Mouse (Mus musculus) ES-E14 (cell line): Measurements from ENCODE around the gene Rprd1b. TPM values are rescaled to one million over a fixed set of nuclear protein-coding genes. Genes with fewer than 3 reads are reported as not detected.

Source experiments
- DNase-seq: peaks from one replicate; pipeline ENCODE4 v3.0.0-alpha.2; 2013; ENCODE audit warnings: low read depth, low spot score
- H3K27ac ChIP-seq: 2 replicates; pipeline ENCODE4 v1.5.1; 2012; ENCODE audit warnings: low read depth, mild to moderate bottlenecking, low read length, moderate library complexity, mixed read lengths; ENCODE audit not compliant: poor library complexity, insufficient read depth, severe bottlenecking
- H3K36me3 ChIP-seq: 2 replicates; pipeline ENCODE4 v1.6.1; 2012; ENCODE audit warnings: mild to moderate bottlenecking, low read length, moderate library complexity, mixed read lengths; ENCODE audit not compliant: control insufficient read depth, poor library complexity, insufficient read depth, severe bottlenecking
- H3K4me1 ChIP-seq, 2 experiments: fragments of 150-350 bp in 1 of 2; sonication (generic) in 1 of 2; 2 replicates each; pipeline ENCODE4 v1.6.1; 2012; ENCODE audit warnings: low read length in 2 of 2, mild to moderate bottlenecking in 1 of 2, mixed read lengths in 1 of 2; ENCODE audit not compliant: control insufficient read depth in 2 of 2, insufficient read depth in 2 of 2, poor library complexity in 1 of 2
- H3K4me3 ChIP-seq, 2 experiments: fragments of 150-350 bp in 1 of 2; sonication (generic) in 1 of 2; 2 replicates each; pipeline ENCODE4 v1.5.1; 2012; ENCODE audit warnings: low read length in 2 of 2, low read depth in 1 of 2, mild to moderate bottlenecking in 1 of 2, mixed read lengths in 1 of 2; ENCODE audit not compliant: insufficient read depth in 1 of 2, poor library complexity in 1 of 2, severe bottlenecking in 1 of 2
- H3K9ac ChIP-seq: 2 replicates; pipeline ENCODE4 v1.6.1; 2012; ENCODE audit warnings: low read depth, mild to moderate bottlenecking, low read length, mixed read lengths; ENCODE audit not compliant: poor library complexity, insufficient read depth, severe bottlenecking
- H3K9me3 ChIP-seq: fragments of 150-350 bp; sonication (generic); 2 replicates; pipeline ENCODE4 v1.6.1; 2012; ENCODE audit warnings: low read depth, mild to moderate bottlenecking, low read length; ENCODE audit not compliant: control insufficient read depth, insufficient read depth
- CHD2 ChIP-seq: IDR thresholded peaks from 2 replicates; pipeline ENCODE4 v1.6.1; 2014; ENCODE audit warnings: mild to moderate bottlenecking, low read depth, low read length, inconsistent platforms
- HCFC1 ChIP-seq: IDR thresholded peaks from 2 replicates; pipeline ENCODE4 v1.6.1; 2012; ENCODE audit warnings: low read length, inconsistent platforms, borderline replicate concordance; ENCODE audit not compliant: insufficient read depth
- MAFK ChIP-seq: IDR thresholded peaks from 2 replicates; pipeline ENCODE4 v1.6.1; 2014; ENCODE audit warnings: mild to moderate bottlenecking, low read depth, low read length, inconsistent platforms; ENCODE audit not compliant: insufficient read depth
- ZC3H11A ChIP-seq: IDR thresholded peaks from 2 replicates; pipeline ENCODE4 v1.6.1; 2012; ENCODE audit warnings: low read depth, mild to moderate bottlenecking, inconsistent platforms, low read length, borderline replicate concordance
- ZNF384 ChIP-seq: IDR thresholded peaks from 2 replicates; pipeline ENCODE4 v1.6.1; 2012; ENCODE audit warnings: low read depth, low read length, inconsistent platforms
- in situ Hi-C, 2 experiments: fragments of 600-800 bp; cut with MboI; formaldehyde crosslinking; loops; one replicate each; pipeline ENCODE4 v1.15.1; 2025; ENCODE audit warnings: low sequenced_read_pairs in 2 of 2, inconsistent platforms in 1 of 2; ENCODE audit not compliant: unreplicated experiment in 2 of 2
- total RNA-seq: library from RNA; depleted of rRNA; stranded (reverse); fragments of 300-350 nt; gene quantifications from 2 replicates; pipeline ENCODE4 v1.2.3, GENCODE M21; 2012

Gene Rprd1b
- total RNA-seq, 1 experiment, result 13.1 TPM

GRCm38 (mm10) chr2:158139628-158140027 lies 111.3 kb downstream of the Rprd1b start:
- TF ChIP-seq CHD2, result no peak
- no peak for TF ChIP-seq MAFK
- no peak for TF ChIP-seq ZC3H11A
- TF ChIP-seq ZNF384, result no peak
- DNase-seq, result no peak
- H3K9me3 ChIP-seq, result no peaks in the 10 kb centered on the region
- no peak overlapping the region for H3K9ac ChIP-seq
- no peak overlapping the region for H3K4me3 ChIP-seq
- no peaks in the 10 kb centered on the region for H3K4me1 ChIP-seq
- no peak overlapping the region for H3K27ac ChIP-seq
- in situ Hi-C loops, result no loop called here
- H3K36me3 ChIP-seq, result no peaks in the 10 kb centered on the region

- in situ Hi-C loops, result no loop called here
- TF ChIP-seq CHD2 (no peak), ZC3H11A (no peak)
- Histone ChIP-seq H3K4me1 (0 out of 4 replicates have a peak, but pooled peaks cover 0 to under 1% of the 10 kb centered on the region in 2 experiments), H3K9me3 (no peaks in the 10 kb centered on the region), H3K9ac (no peak overlapping the region), H3K27ac (no peak overlapping the region), H3K36me3 (no peaks in the 10 kb centered on the region), H3K4me3 (no peak overlapping the region)
- no peak for DNase-seq
Measured at GRCm38 (mm10) chr2:158140664-158141063, 112.4 kb downstream of the Rprd1b start.

GRCm38 (mm10) chr2:158141271-158141670 lies 113.0 kb downstream of the Rprd1b start:
- H3K36me3 ChIP-seq, result no peaks in the 10 kb centered on the region
- no peak overlapping the region for H3K4me3 ChIP-seq
- no peak for DNase-seq
- TF ChIP-seq HCFC1 (no peak), MAFK (no peak), CHD2 (no peak), ZNF384 (no peak), ZC3H11A (no peak)
- H3K9me3 ChIP-seq, result no peaks in the 10 kb centered on the region
- H3K9ac ChIP-seq, result no peak overlapping the region
- H3K27ac ChIP-seq, result no peak overlapping the region
- H3K4me1 ChIP-seq, result peaks cover 0 to 3% of the 10 kb centered on the region in 2 experiments; a peak in 1 of 4 replicates
- in situ Hi-C loops, result no loop called here

GRCm38 (mm10) chr2:158141690-158142440 lies 113.6 kb downstream of the Rprd1b start:
- no peaks in the 10 kb centered on the region for H3K36me3 ChIP-seq
- no peak for TF ChIP-seq HCFC1
- no peak for TF ChIP-seq MAFK
- no peak for TF ChIP-seq ZNF384
- no peak for TF ChIP-seq ZC3H11A
- no peak for TF ChIP-seq CHD2
- in situ Hi-C loops, result no loop called here
- no peaks in the 10 kb centered on the region for H3K9me3 ChIP-seq
- no peak overlapping the region for H3K27ac ChIP-seq
- peaks cover 0 to 3% of the 10 kb centered on the region in 2 experiments; a peak in 1 of 4 replicates for H3K4me1 ChIP-seq
- no peak overlapping the region for H3K9ac ChIP-seq
- no peak overlapping the region for H3K4me3 ChIP-seq
- DNase-seq, result no peak
